Mouse (Mus musculus) hindbrain, embryonic 11.5 days (tissue): ENCODE results near the gene Angel2. TPM values are rescaled to one million over a fixed set of nuclear protein-coding genes. Genes with fewer than 3 reads are reported as not detected.

ENCODE experiments used
- ATAC-seq: fragments of 200-750 bp; cut with Nextera tagmentation; 2 replicates; pipeline ENCODE4 v1.8.0; 2017; ENCODE audit warnings: mild to moderate bottlenecking, moderate TSS enrichment, moderate library complexity; ENCODE audit not compliant: low FRiP score
- DNase-seq: peaks from one replicate; pipeline ENCODE4 v3.0.0-alpha.2; 2015; ENCODE audit warnings: low spot score
- H3K27ac ChIP-seq: fragments of 300-500 bp; sonication (generic); 2 replicates; pipeline ENCODE4 v1.5.1; 2014; ENCODE audit warnings: mild to moderate bottlenecking, low read depth, low read length
- H3K27me3 ChIP-seq: fragments of 300-500 bp; sonication (generic); 2 replicates; pipeline ENCODE4 v1.6.1; 2014; ENCODE audit warnings: mild to moderate bottlenecking, low read length, moderate library complexity, mixed read lengths; ENCODE audit not compliant: control insufficient read depth, insufficient read depth
- H3K36me3 ChIP-seq: fragments of 300-500 bp; sonication (generic); 2 replicates; pipeline ENCODE4 v1.6.1; 2014; ENCODE audit warnings: mild to moderate bottlenecking, low read length, moderate library complexity, mixed read lengths; ENCODE audit not compliant: control insufficient read depth, insufficient read depth
- H3K4me1 ChIP-seq: fragments of 300-500 bp; sonication (generic); replicated peaks from 2 replicates; pipeline ENCODE4 v1.6.1; 2014; ENCODE audit warnings: low read length, mixed read lengths; ENCODE audit not compliant: control insufficient read depth, insufficient read depth
- H3K4me2 ChIP-seq: fragments of 300-500 bp; sonication (generic); replicated peaks from 2 replicates; pipeline ENCODE4 v1.6.1; 2014; ENCODE audit warnings: mild to moderate bottlenecking, low read depth, low read length
- H3K4me3 ChIP-seq: fragments of 300-500 bp; sonication (generic); 2 replicates; pipeline ENCODE4 v1.5.1; 2014; ENCODE audit warnings: low read depth, low read length
- H3K9ac ChIP-seq: fragments of 300-500 bp; sonication (generic); 2 replicates; pipeline ENCODE4 v1.6.1; 2014; ENCODE audit warnings: low read depth, low read length
- H3K9me3 ChIP-seq: fragments of 300-500 bp; sonication (generic); 2 replicates; pipeline ENCODE4 v1.6.1; 2016; ENCODE audit warnings: low read length; ENCODE audit not compliant: control insufficient read depth
- WGBS: fragments of 180-500 bp; shearing (Covaris S2); extraction: QIAGEN DNeasy Blood & Tissue Kit; methylation state at CpG from one replicate; pipeline ENCODE4 v1.1.7; 2014; 5-methylcytosine and 5-hydroxymethylcytosine counted together
- polyA plus RNA-seq: library from polyadenylated mRNA; unstranded; fragments of >200 nt; fragmentation: Nextera tagmentation; extraction: Ambion mirVana; gene quantifications from 2 replicates; pipeline ENCODE4 v1.2.1, GENCODE M21; 2014

Angel2 gene
- polyA plus RNA-seq, 1 experiment from 2014 or later: 58.4 TPM

DNA sequence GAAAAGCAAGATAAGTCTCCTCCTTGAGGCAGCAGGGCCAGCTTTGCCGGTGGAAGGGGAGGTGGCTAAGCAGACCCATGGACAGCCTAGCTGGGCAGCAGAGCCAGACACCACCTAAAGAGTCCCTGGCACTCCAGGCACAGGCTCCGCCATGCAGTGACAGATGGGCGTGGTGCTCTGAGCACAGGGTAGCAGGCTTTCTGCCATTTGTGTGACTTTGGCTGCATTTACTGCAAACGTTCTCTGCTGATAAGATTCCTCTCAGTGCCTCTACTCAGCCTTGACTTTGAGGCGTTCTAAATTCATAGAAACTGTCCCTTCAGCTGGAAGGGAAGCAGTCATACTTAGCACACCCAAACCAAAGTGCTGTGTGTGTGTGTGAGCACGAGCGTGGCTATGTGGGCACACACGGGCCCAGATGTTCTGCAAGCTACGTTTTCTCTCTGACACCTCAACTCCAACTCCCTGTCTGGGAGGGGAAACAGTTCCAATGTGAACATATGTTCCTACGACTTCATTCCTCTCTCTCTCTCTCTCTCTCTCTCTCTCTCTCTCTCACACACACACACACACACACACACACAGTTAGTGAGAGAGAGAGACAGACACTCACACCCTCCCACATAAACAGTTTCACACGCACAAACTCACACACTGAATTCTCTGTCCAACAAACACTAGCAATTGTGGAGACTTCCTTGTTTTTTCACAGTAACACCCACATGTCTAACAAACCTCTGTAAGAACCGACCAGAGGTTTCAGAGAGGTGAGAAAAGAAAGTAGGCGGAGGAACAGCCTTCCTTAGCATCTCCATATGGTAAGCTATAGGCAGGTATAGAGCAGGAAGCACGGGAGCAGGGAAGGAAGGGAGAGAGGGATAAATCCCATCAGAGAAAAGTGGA, 47.0 kb downstream of the Angel2 start:
- H3K36me3 ChIP-seq: peaks cover 5% of the 10 kb centered on the region; the same call in 1 of the 2 replicates
- no peak for ATAC-seq

DNA sequence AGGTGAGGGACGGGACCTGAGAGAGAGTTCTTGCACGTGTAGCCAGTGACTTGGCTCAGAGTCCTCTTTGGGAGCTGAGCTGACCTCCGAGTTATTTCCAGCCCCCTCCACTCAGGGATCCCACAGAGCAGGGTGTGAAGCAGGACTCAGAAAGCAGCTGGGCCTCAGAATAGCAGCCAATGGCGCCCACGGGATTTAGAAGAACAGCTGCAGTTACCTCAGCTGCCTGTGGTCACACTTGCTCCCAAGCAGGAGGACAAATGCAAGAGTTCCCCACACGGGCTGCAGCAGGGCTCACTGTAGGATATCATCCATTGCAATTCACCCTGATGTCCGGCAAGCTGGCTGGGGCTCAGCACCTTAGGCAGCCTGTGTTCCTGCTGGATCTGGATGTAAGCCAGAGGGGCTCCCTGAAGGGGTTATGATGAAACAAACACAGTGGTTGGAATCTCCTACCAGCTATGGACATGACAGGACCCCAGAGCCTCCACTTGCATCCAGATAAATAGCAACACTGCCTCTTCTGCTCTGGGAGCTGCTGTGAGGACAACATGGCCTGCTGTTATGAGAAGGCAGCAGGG, 47.8 kb downstream of the Angel2 start:
- peaks cover 5% of the 10 kb centered on the region; the same call in 1 of the 2 replicates for H3K36me3 ChIP-seq
- 77% methylated on average over 7 of the region's 7 CpGs for WGBS

More for the DNA sequence above, 47.0 kb downstream of the Angel2 start:
- 0 out of 2 replicates have a peak, but pooled peaks cover 3% of the 10 kb centered on the region for H3K4me1 ChIP-seq
- no peaks in the 10 kb centered on the region for H3K9me3 ChIP-seq
- no peak overlapping the region for H3K27ac ChIP-seq
- H3K27me3 ChIP-seq: no peaks in the 10 kb centered on the region
- H3K9ac ChIP-seq: no peak overlapping the region
- H3K4me2 ChIP-seq: no peak overlapping the region
- WGBS: 89% methylated on average over 14 of the region's 14 CpGs
- H3K4me3 ChIP-seq: no peak overlapping the region
- no peak for DNase-seq

DNA sequence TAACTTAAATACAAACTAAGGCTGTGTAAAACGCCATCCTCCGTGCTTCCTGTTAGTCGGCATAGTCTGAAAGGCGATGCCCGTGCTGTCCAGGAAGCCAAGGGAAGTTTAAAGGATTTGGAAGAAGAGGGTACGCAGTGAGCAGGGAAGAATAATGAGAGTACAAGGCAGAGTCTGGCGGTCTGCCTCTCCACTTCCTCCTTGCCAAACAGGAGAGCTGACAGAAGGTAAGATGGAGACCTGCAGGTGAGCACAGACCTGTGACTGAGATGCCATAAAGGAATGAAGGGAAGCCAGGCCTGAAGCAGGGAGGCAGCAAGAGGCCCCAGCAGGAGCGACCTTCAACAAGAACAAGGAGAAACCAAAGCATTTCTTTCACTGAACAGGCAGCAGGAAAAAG, 49.3 kb downstream of the Angel2 start:
- no peaks in the 10 kb centered on the region for H3K9me3 ChIP-seq
- ATAC-seq (no peak), DNase-seq (no peak)
- no peak overlapping the region for H3K9ac ChIP-seq
- 92% methylated on average over 8 of the region's 8 CpGs for WGBS
- no peak overlapping the region for H3K4me2 ChIP-seq
- H3K27me3 ChIP-seq: no peaks in the 10 kb centered on the region
- no peak overlapping the region for H3K27ac ChIP-seq
- H3K4me1 ChIP-seq: peaks cover 4% of the 10 kb centered on the region; the same call in 1 of the 2 replicates
- peaks cover 5% of the 10 kb centered on the region; the same call in 1 of the 2 replicates for H3K36me3 ChIP-seq
- no peak overlapping the region for H3K4me3 ChIP-seq

More for the DNA sequence above, 47.8 kb downstream of the Angel2 start:
- no peak overlapping the region for H3K27ac ChIP-seq
- H3K9me3 ChIP-seq: no peaks in the 10 kb centered on the region
- no peak overlapping the region for H3K9ac ChIP-seq
- no peak overlapping the region for H3K4me3 ChIP-seq
- ATAC-seq (no peak), DNase-seq (no peak)
- no peak overlapping the region for H3K4me2 ChIP-seq
- H3K4me1 ChIP-seq: peaks cover 4% of the 10 kb centered on the region; the same call in 1 of the 2 replicates
- no peaks in the 10 kb centered on the region for H3K27me3 ChIP-seq

DNA sequence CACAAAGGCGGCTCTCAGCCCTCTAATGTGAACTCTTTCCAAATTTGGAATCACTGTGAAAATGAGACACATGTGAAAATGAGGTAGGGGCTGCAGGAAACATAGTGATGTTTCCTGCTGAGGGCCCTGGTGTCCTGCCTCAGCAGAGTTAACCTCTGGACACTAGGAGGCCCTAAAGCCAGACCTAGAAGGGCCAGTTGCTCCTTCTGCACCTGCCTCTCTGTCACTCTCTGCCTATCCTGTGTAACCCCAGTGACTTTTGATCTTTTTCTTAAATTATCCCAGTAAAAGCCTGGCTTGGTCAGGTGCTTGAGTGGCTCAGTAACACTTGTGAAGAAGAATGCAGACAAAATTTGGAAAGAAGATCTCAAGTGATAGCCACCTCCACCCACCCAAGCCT, 49.9 kb downstream of the Angel2 start:
- WGBS: 86% methylated on average over 1 of the region's 1 CpGs
- H3K4me2 ChIP-seq: no peak overlapping the region

DNA sequence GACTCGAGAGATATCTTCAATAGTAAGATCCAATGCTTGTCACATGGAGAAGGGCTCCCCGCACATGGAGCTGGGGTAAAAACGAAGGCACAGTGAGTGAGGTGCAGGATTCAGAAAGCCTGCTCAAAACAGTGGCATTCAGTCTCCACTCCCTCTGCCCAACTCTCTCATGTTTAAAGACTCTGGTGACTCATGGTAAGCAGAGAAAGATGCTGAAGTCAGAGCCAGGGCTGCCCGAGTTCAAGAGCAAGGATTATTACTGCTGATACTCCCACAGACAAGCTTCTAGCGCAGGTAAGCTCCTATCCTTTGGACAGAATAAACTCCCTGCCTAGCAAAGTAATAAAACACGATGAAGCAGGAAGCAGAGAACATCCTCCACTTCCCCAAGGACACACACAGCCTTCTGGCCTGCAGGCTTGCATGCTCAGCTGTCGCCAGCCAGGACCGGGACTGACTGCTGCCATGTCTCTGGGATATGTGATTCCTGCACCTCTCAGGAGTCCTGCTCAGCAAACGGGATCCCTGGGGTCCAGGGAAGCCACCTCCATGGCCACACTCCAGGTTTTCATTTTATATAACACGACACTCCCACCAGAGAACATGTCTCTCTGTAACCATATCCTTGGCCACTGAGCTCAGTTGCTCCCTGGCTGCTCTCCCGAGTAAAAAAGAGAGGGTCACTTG, 52.1 kb downstream of the Angel2 start:
- no peak for DNase-seq
- ATAC-seq: no peak
- WGBS: 56% methylated on average over 11 of the region's 11 CpGs
- Histone ChIP-seq H3K36me3 (no peaks in the 10 kb centered on the region), H3K4me1 (peaks cover 4% of the 10 kb centered on the region; the same call in 1 of the 2 replicates), H3K27me3 (no peaks in the 10 kb centered on the region), H3K4me2 (peak overlapping the region; percentile 89), H3K4me3 (peak overlapping the region; percentile 74), H3K9me3 (no peaks in the 10 kb centered on the region), H3K27ac (no peak overlapping the region), H3K9ac (peak overlapping the region; percentile 90; the same call in 1 of the 2 replicates)

More for the DNA sequence above, 49.9 kb downstream of the Angel2 start:
- no peak for ATAC-seq
- Histone ChIP-seq H3K9me3 (no peaks in the 10 kb centered on the region), H3K27ac (no peak overlapping the region), H3K9ac (no peak overlapping the region), H3K4me1 (peaks cover 4% of the 10 kb centered on the region; the same call in 1 of the 2 replicates), H3K4me3 (no peak overlapping the region), H3K36me3 (peaks cover 3% of the 10 kb centered on the region; the same call in 1 of the 2 replicates), H3K27me3 (no peaks in the 10 kb centered on the region)
- no peak for DNase-seq

DNA sequence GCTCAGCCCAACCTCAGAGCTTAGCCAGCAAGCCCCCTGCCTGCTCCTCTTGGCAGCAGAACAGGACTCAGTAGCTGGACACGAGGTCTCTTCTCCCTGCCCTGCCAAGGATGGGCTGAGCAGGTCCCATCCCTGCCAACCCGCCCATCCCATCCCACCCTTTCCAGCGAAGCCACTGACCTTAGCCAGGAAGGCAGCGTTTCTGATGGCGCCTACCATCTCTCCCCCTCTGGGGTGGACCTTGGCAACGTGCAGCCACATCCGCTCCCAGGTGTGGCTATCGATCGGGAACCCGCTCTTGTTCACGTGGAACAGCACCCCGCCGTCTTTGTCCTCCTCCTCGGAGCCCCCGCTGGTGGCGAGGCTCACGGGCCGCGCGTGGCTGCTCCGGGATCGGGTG, 53.1 kb downstream of the Angel2 start:
- H3K9me3 ChIP-seq: no peaks in the 10 kb centered on the region
- WGBS: 0% methylated on average over 22 of the region's 22 CpGs
- H3K36me3 ChIP-seq: no peaks in the 10 kb centered on the region
- peak; percentile 53 for DNase-seq
- H3K4me3 ChIP-seq: peak overlapping the region; percentile 74
- H3K4me1 ChIP-seq: peaks cover 4% of the 10 kb centered on the region; the same call in 1 of the 2 replicates
- H3K4me2 ChIP-seq: peak overlapping the region; percentile 89
- H3K27ac ChIP-seq: peak overlapping the region; percentile 89; the same call in 1 of the 2 replicates
- H3K9ac ChIP-seq: peak overlapping the region; percentile 90
- ATAC-seq: peak; percentile 13
- H3K27me3 ChIP-seq: no peaks in the 10 kb centered on the region

DNA sequence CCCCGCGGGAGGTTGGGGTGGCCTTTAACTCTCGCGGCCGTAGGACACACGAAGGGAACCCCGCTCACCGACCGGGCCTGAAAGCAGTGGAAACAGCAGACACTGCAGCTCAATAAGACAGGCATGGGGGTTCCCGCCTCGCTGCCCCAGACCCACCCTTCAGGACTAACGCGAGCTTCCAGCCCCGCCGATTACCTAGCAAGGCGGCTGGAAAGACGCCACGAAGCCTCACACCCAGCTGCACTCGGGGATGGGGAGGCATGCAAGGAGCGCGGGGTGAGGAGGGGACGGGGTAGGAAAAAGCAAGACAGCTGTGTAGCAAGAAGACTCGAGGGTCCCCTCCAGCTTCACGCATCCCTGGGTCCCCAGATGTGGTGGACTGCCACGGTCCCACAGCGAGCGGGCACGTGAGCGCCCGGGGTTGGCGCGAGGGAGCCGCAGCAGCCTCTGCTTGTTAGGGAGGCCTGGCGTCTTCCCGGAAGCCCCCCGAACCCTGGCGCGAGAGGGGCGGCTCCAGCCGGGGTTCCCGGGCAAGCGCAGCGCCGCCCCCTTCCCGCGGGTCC, 53.7 kb downstream of the Angel2 start:
- H3K9ac ChIP-seq: peak overlapping the region; percentile 90
- peaks cover 4% of the 10 kb centered on the region; the same call in 1 of the 2 replicates for H3K4me1 ChIP-seq
- no peaks in the 10 kb centered on the region for H3K36me3 ChIP-seq
- H3K27me3 ChIP-seq: no peaks in the 10 kb centered on the region
- ATAC-seq (peak; percentile 83), DNase-seq (peak; percentile 66)
- H3K9me3 ChIP-seq: no peaks in the 10 kb centered on the region
- H3K4me2 ChIP-seq: peak overlapping the region; percentile 89
- WGBS: 0% methylated on average over 32 of the region's 46 CpGs
- peak overlapping the region; percentile 74 for H3K4me3 ChIP-seq
- H3K27ac ChIP-seq: peak overlapping the region; percentile 89

DNA sequence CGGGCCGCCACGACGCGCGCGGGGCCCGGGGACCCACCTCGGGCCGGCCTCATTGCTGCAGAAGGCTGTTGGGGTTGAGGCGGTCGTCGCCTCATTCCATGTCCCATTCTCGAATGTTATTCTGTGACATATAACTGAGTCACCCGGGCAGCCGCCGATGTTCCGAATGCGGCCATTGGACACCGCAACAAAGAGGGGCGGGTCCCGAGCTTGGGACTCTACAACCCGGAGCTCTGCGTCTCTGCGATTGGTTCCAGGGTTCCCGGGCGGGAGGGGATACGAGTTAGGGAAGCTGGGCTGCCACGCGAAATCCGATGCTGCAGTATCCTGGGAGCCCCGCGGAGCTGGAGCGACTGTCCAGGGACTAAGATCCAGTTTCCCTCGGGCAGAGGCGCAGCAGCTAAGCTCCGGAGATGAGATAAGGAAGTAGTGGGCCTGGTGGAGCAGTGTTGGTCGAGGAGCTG, 54.2 kb downstream of the Angel2 start, which contains the start of gene Vash2:
Vash2 (minus strand) TSS at position 197 of the 464 bp plus-strand sequence.
- Histone ChIP-seq H3K4me3 (peak within 1 kb of the TSS; percentile 74), H3K9me3 (no peaks in the 10 kb centered on the region), H3K36me3 (no peaks in the 10 kb centered on the region), H3K4me1 (peaks cover 4% of the 10 kb centered on the region; the same call in 1 of the 2 replicates), H3K9ac (peak within 1 kb of the TSS; percentile 90), H3K27ac (peak within 1 kb of the TSS; percentile 89), H3K4me2 (peak within 1 kb of the TSS; percentile 89), H3K27me3 (no peaks in the 10 kb centered on the region)
- DNase-seq (peak; percentile 91), ATAC-seq (peak; percentile 98)
- under 1% methylated on average over 36 of the region's 38 CpGs for WGBS
